Mouse (Mus musculus) MEL (cell line): ENCODE data around the gene Adarb1. TPM values are rescaled to one million over a fixed set of nuclear protein-coding genes. Genes with fewer than 3 reads are reported as not detected.

Source experiments
- DNase-seq: peaks from one replicate; pipeline ENCODE4 v3.0.0; 2011; ENCODE audit warnings: low read depth, low spot score
- H3K27ac ChIP-seq: 2 replicates; pipeline ENCODE4 v1.5.1; 2012; ENCODE audit warnings: low read depth, mild to moderate bottlenecking, control low read depth, low read length, moderate library complexity; ENCODE audit not compliant: control insufficient read depth
- H3K27me3 ChIP-seq, 2 experiments: fragments of 150-350 bp in 1 of 2; sonication (generic) in 1 of 2; 2 replicates each; pipeline ENCODE4 v1.6.1; 2012; ENCODE audit warnings: low read length in 2 of 2, mild to moderate bottlenecking in 2 of 2, improper control_type of control experiment in 1 of 2, moderate library complexity in 1 of 2; ENCODE audit not compliant: insufficient read depth in 2 of 2, control insufficient read depth in 1 of 2
- H3K36me3 ChIP-seq, 2 experiments: 2 replicates each; pipeline ENCODE4 v1.6.1; 2012 to 2014; ENCODE audit warnings: low read length in 2 of 2, improper control_type of control experiment in 1 of 2, inconsistent platforms in 1 of 2, mild to moderate bottlenecking in 1 of 2; ENCODE audit not compliant: insufficient read depth in 2 of 2, control insufficient read depth in 1 of 2
- H3K4me1 ChIP-seq, 2 experiments: fragments of 150-350 bp in 1 of 2; sonication (generic) in 1 of 2; 2 replicates each; pipeline ENCODE4 v1.6.1; 2012; ENCODE audit warnings: low read length in 2 of 2, improper control_type of control experiment in 1 of 2, mild to moderate bottlenecking in 1 of 2; ENCODE audit not compliant: insufficient read depth in 2 of 2, control insufficient read depth in 1 of 2
- H3K4me3 ChIP-seq, 2 experiments: fragments of 150-350 bp in 1 of 2; sonication (generic) in 1 of 2; 2 replicates each; pipeline ENCODE4 v1.5.1; 2012; ENCODE audit warnings: low read depth in 2 of 2, low read length in 2 of 2, mild to moderate bottlenecking in 2 of 2, moderate library complexity in 2 of 2, control low read depth in 1 of 2, improper control_type of control experiment in 1 of 2; ENCODE audit not compliant: control insufficient read depth in 1 of 2, insufficient read depth in 1 of 2
- H3K79me2 ChIP-seq: 2 replicates; pipeline ENCODE4 v1.6.1; 2012; ENCODE audit warnings: mild to moderate bottlenecking, low read length, moderate library complexity; ENCODE audit not compliant: control insufficient read depth, poor library complexity, insufficient read depth
- H3K9ac ChIP-seq: 2 replicates; pipeline ENCODE4 v1.6.1; 2012; ENCODE audit warnings: low read depth, mild to moderate bottlenecking, control low read depth, low read length, moderate library complexity; ENCODE audit not compliant: control insufficient read depth, poor library complexity, severe bottlenecking
- H3K9me3 ChIP-seq: fragments of 150-350 bp; sonication (generic); replicated peaks from 2 replicates; pipeline ENCODE4 v1.6.1; 2012; ENCODE audit warnings: mild to moderate bottlenecking, low read length, improper control_type of control experiment, moderate library complexity; ENCODE audit not compliant: insufficient read depth
- BHLHE40 ChIP-seq: IDR thresholded peaks from 2 replicates; pipeline ENCODE4 v1.6.1; 2012; ENCODE audit warnings: low read depth, mild to moderate bottlenecking, inconsistent platforms, low read length, improper control_type of control experiment, borderline replicate concordance
- CHD1 ChIP-seq: IDR thresholded peaks from 2 replicates; pipeline ENCODE4 v1.6.1; 2012; ENCODE audit warnings: low read depth, mild to moderate bottlenecking, inconsistent platforms, low read length, improper control_type of control experiment
- CHD2 ChIP-seq: IDR thresholded peaks from 2 replicates; pipeline ENCODE4 v1.6.1; 2011; ENCODE audit warnings: low read length, improper control_type of control experiment
- CTCF ChIP-seq, 3 experiments: IDR thresholded peaks in 2 of 3; conservative IDR thresholded peaks in 1 of 3; 2 replicates each; pipeline ENCODE4 v1.5.1; 2011 to 2012; ENCODE audit warnings: low read length in 3 of 3, low read depth in 2 of 3, mild to moderate bottlenecking in 2 of 3, improper control_type of control experiment in 1 of 3, inconsistent platforms in 1 of 3, mixed read lengths in 1 of 3, moderate library complexity in 1 of 3; ENCODE audit not compliant: control insufficient read depth in 1 of 3, insufficient read depth in 1 of 3, poor library complexity in 1 of 3, severe bottlenecking in 1 of 3
- ELF1 ChIP-seq: IDR thresholded peaks from 2 replicates; pipeline ENCODE4 v1.6.1; 2014; ENCODE audit warnings: low read depth, mild to moderate bottlenecking, inconsistent platforms, low read length, improper control_type of control experiment, moderate library complexity
- EP300 ChIP-seq, 2 experiments: IDR thresholded peaks; 2 replicates each; pipeline ENCODE4 v1.6.1; 2011; ENCODE audit warnings: improper control_type of control experiment in 2 of 2, low read length in 2 of 2, low read depth in 1 of 2, mild to moderate bottlenecking in 1 of 2
- ETS1 ChIP-seq: IDR thresholded peaks from 2 replicates; pipeline ENCODE4 v1.6.1; 2012; ENCODE audit warnings: low read depth, mild to moderate bottlenecking, inconsistent platforms, low read length, improper control_type of control experiment, moderate library complexity
- GABPA ChIP-seq: IDR thresholded peaks from 2 replicates; pipeline ENCODE4 v1.6.1; 2012; ENCODE audit warnings: low read depth, mild to moderate bottlenecking, inconsistent platforms, low read length, improper control_type of control experiment, moderate library complexity
- HCFC1 ChIP-seq: IDR thresholded peaks from 2 replicates; pipeline ENCODE4 v1.6.1; 2012; ENCODE audit warnings: low read depth, mild to moderate bottlenecking, inconsistent platforms, low read length, improper control_type of control experiment, moderate library complexity
- KAT2A ChIP-seq: conservative IDR thresholded peaks from 2 replicates; pipeline ENCODE4 v1.6.1; 2012; ENCODE audit warnings: low read depth, low read length, improper control_type of control experiment, inconsistent platforms
- MAFK ChIP-seq: IDR thresholded peaks from 2 replicates; pipeline ENCODE4 v1.6.1; 2011; ENCODE audit warnings: low read depth, mild to moderate bottlenecking, low read length, improper control_type of control experiment, borderline replicate concordance
- MAX ChIP-seq: IDR thresholded peaks from 2 replicates; pipeline ENCODE4 v1.6.1; 2011; ENCODE audit warnings: low read length, improper control_type of control experiment
- MYB ChIP-seq: IDR thresholded peaks from 2 replicates; pipeline ENCODE4 v1.6.1; 2011; ENCODE audit warnings: mild to moderate bottlenecking, low read depth, low read length, improper control_type of control experiment
- NELFE ChIP-seq: IDR thresholded peaks from 2 replicates; pipeline ENCODE4 v1.6.1; 2011; ENCODE audit warnings: low read depth, low read length, improper control_type of control experiment
- POLR2AphosphoS2 ChIP-seq: IDR thresholded peaks from 2 replicates; pipeline ENCODE4 v1.6.1; 2011; ENCODE audit warnings: low read length, improper control_type of control experiment
- SIN3A ChIP-seq: IDR thresholded peaks from 2 replicates; pipeline ENCODE4 v1.6.1; 2012; ENCODE audit warnings: low read length, improper control_type of control experiment, inconsistent platforms
- TBP ChIP-seq: IDR thresholded peaks from 2 replicates; pipeline ENCODE4 v1.8.0; 2011; ENCODE audit warnings: low read depth, low read length, improper control_type of control experiment
- UBTF ChIP-seq: IDR thresholded peaks from 2 replicates; pipeline ENCODE4 v1.6.1; 2012; ENCODE audit warnings: low read depth, mild to moderate bottlenecking, inconsistent platforms, low read length, improper control_type of control experiment, moderate library complexity, borderline replicate concordance; ENCODE audit not compliant: insufficient read depth
- USF1 ChIP-seq: IDR thresholded peaks from 2 replicates; pipeline ENCODE4 v1.6.1; 2014; ENCODE audit warnings: low read depth, mild to moderate bottlenecking, inconsistent platforms, low read length, improper control_type of control experiment, moderate library complexity
- USF2 ChIP-seq, 2 experiments: IDR thresholded peaks; 2 replicates each; pipeline ENCODE4 v1.6.1; 2011 to 2012; ENCODE audit warnings: improper control_type of control experiment in 2 of 2, low read length in 2 of 2, borderline replicate concordance in 1 of 2, inconsistent platforms in 1 of 2, low read depth in 1 of 2, mild to moderate bottlenecking in 1 of 2; ENCODE audit not compliant: insufficient read depth in 1 of 2
- ZMIZ1 ChIP-seq: IDR thresholded peaks from 2 replicates; pipeline ENCODE4 v1.6.1; 2012; ENCODE audit warnings: low read depth, mild to moderate bottlenecking, inconsistent platforms, low read length, improper control_type of control experiment, moderate library complexity
- polyA plus RNA-seq, 2 experiments: library from polyadenylated mRNA; stranded (reverse) in 1 of 2; unstranded in 1 of 2; fragments of >175 nt in 1 of 2; fragments of >200 nt in 1 of 2; gene quantifications; 2 replicates each; pipeline versions ENCODE4 v1.2.1 to v1.2.4; 2012; ENCODE audit warnings: low replicate concordance in 2 of 2, low read depth in 1 of 2; ENCODE audit not compliant: insufficient read length in 2 of 2, insufficient read depth in 1 of 2, missing spikeins in 1 of 2
- total RNA-seq: library from RNA; depleted of rRNA; stranded (reverse); fragments of 300-350 nt; gene quantifications from 2 replicates; pipeline ENCODE4 v1.2.3, GENCODE M21; 2012

Gene Adarb1
- total and polyA plus RNA-seq, 3 experiments: 2.4 to 3.8 TPM; not detected in 1

DNA sequence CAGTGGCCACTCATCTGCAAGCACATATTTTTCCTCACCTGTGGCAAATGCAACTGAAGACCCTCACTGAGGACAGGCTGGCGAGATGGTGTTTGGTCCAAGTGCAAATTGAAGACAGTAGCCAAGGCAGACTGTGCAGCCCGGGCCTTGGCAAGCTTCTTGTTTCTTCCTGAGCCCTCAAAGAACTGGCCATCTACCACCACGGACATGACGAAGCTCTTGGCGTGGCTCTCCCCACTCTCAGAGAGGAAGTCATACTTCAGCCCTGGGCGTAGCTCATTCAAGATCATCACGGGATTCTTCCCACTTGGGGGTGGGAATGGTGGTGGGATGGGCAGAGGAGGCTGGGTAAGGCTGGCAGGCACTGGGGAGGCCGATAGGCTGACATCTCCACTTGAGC is 96.5 kb downstream of the Adarb1 start:
- TF ChIP-seq UBTF (no peak), HCFC1 (no peak), MYB (no peak), USF2 (IDR thresholded peaks at IDR 0.05; ENCODE audit: borderline replicate concordance in 1 of 2, insufficient read depth in 1 of 2, low read depth in 1 of 2, low read length in 2 of 2) (no peak), BHLHE40 (no peak), CTCF (IDR thresholded peaks at IDR 0.05 in 2 of 3, conservative IDR thresholded peaks at IDR 0.05 in 1 of 3; ENCODE audit: control insufficient read depth in 1 of 3, insufficient read depth in 1 of 3, low read depth in 2 of 3, low read length in 3 of 3, poor library complexity in 1 of 3, severe bottlenecking in 1 of 3) (no peak), MAX (no peak), ZMIZ1 (no peak), TBP (no peak), NELFE (no peak), ELF1 (no peak)
- DNase-seq: no peak
- Histone ChIP-seq H3K9ac (no peak overlapping the region), H3K9me3 (no peaks in the 10 kb centered on the region), H3K27ac (no peak overlapping the region), H3K4me3 (no peak overlapping the region), H3K4me1 (no peaks in the 10 kb centered on the region), H3K36me3 (no peaks in the 10 kb centered on the region), H3K27me3 (peaks cover 0 to 4% of the 10 kb centered on the region in 2 experiments; a peak in 2 of 4 replicates), H3K79me2 (no peaks in the 10 kb centered on the region)

DNA sequence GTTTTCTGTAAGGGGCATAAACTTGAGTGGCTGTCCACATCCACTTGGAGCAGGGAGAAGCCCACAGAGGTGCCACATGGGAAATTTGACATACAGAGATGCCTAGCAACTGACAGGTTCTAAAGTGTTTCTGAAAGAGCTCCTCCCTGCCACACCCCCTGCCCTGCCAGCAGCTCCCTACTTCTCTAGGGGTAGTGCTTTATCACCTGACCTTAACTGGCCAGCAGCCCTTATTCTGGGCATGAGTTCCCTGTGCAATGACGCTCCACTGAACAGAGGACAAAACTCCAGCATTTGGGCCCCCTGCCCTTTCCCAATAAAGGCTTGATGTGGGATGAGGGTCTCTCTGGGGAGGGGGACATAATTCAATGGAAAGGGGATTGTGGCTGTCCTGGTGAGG is 97.1 kb downstream of the Adarb1 start:
- no peak for TF ChIP-seq CTCF (IDR thresholded peaks at IDR 0.05 in 2 of 3, conservative IDR thresholded peaks at IDR 0.05 in 1 of 3; ENCODE audit: control insufficient read depth in 1 of 3, insufficient read depth in 1 of 3, low read depth in 2 of 3, low read length in 3 of 3, poor library complexity in 1 of 3, severe bottlenecking in 1 of 3)
- TF ChIP-seq POLR2AphosphoS2: no peak
- no peak for TF ChIP-seq SIN3A
- no peak for TF ChIP-seq MAX
- TF ChIP-seq ZMIZ1: no peak
- TF ChIP-seq MAFK: no peak
- TF ChIP-seq ETS1: no peak
- no peak for TF ChIP-seq CHD2
- no peak for TF ChIP-seq BHLHE40
- no peak for TF ChIP-seq CHD1
- no peak for TF ChIP-seq USF2 (IDR thresholded peaks at IDR 0.05; ENCODE audit: borderline replicate concordance in 1 of 2, insufficient read depth in 1 of 2, low read depth in 1 of 2, low read length in 2 of 2)
- no peak for TF ChIP-seq UBTF
- no peak for TF ChIP-seq GABPA
- TF ChIP-seq USF1: no peak
- TF ChIP-seq EP300 (IDR thresholded peaks at IDR 0.05; ENCODE audit: low read depth in 1 of 2, low read length in 2 of 2): no peak
- TF ChIP-seq KAT2A: no peak
- no peak for TF ChIP-seq ELF1
- Histone ChIP-seq H3K9me3 (no peaks in the 10 kb centered on the region), H3K9ac (no peak overlapping the region), H3K27me3 (peaks cover 0 to 4% of the 10 kb centered on the region in 2 experiments; a peak in 2 of 4 replicates), H3K4me1 (no peaks in the 10 kb centered on the region), H3K36me3 (no peaks in the 10 kb centered on the region), H3K27ac (no peak overlapping the region), H3K79me2 (no peaks in the 10 kb centered on the region), H3K4me3 (no peak overlapping the region)
- no peak for DNase-seq
